Mouse (Mus musculus) midbrain, embryonic 12.5 days (tissue): ENCODE data around the gene Mypop. TPM values are rescaled to one million over a fixed set of nuclear protein-coding genes. Genes with fewer than 3 reads are reported as not detected.

Experiments used
- ATAC-seq: fragments of 200-750 bp; cut with Nextera tagmentation; 2 replicates; pipeline ENCODE4 v1.8.0; 2017; ENCODE audit warnings: low read depth, moderate TSS enrichment, moderate library complexity; ENCODE audit not compliant: low FRiP score
- H3K27ac ChIP-seq: fragments of 300-500 bp; sonication (generic); replicated peaks from 2 replicates; pipeline ENCODE4 v1.5.1; 2016; ENCODE audit warnings: mild to moderate bottlenecking
- H3K27me3 ChIP-seq: fragments of 300-500 bp; sonication (generic); 2 replicates; pipeline ENCODE4 v1.6.1; 2016; ENCODE audit warnings: mild to moderate bottlenecking
- H3K36me3 ChIP-seq: fragments of 300-500 bp; sonication (generic); 2 replicates; pipeline ENCODE4 v1.6.1; 2016
- H3K4me1 ChIP-seq: fragments of 300-500 bp; sonication (generic); 2 replicates; pipeline ENCODE4 v1.6.1; 2016
- H3K4me2 ChIP-seq: fragments of 300-500 bp; sonication (generic); replicated peaks from 2 replicates; pipeline ENCODE4 v1.6.1; 2016; ENCODE audit warnings: mild to moderate bottlenecking, moderate library complexity
- H3K4me3 ChIP-seq: fragments of 300-500 bp; sonication (generic); 2 replicates; pipeline ENCODE4 v1.5.1; 2016; ENCODE audit warnings: mild to moderate bottlenecking
- H3K9ac ChIP-seq: fragments of 300-500 bp; sonication (generic); replicated peaks from 2 replicates; pipeline ENCODE4 v1.6.1; 2016; ENCODE audit warnings: mild to moderate bottlenecking, moderate library complexity
- H3K9me3 ChIP-seq: fragments of 300-500 bp; sonication (generic); 2 replicates; pipeline ENCODE4 v1.6.1; 2016; ENCODE audit warnings: mild to moderate bottlenecking
- WGBS: fragments of 180-500 bp; shearing (Covaris S2); methylation state at CpG from one replicate; pipeline ENCODE4 v1.1.7; 2016; 5-methylcytosine and 5-hydroxymethylcytosine counted together
- polyA plus RNA-seq: library from polyadenylated mRNA; unstranded; fragments of >200 nt; fragmentation: Nextera tagmentation; extraction: Ambion mirVana; gene quantifications from 2 replicates; pipeline ENCODE4 v1.2.1, GENCODE M21; 2016

Mypop gene
- polyA plus RNA-seq, 1 experiment from 2014 or later = 6.1 TPM

DNA sequence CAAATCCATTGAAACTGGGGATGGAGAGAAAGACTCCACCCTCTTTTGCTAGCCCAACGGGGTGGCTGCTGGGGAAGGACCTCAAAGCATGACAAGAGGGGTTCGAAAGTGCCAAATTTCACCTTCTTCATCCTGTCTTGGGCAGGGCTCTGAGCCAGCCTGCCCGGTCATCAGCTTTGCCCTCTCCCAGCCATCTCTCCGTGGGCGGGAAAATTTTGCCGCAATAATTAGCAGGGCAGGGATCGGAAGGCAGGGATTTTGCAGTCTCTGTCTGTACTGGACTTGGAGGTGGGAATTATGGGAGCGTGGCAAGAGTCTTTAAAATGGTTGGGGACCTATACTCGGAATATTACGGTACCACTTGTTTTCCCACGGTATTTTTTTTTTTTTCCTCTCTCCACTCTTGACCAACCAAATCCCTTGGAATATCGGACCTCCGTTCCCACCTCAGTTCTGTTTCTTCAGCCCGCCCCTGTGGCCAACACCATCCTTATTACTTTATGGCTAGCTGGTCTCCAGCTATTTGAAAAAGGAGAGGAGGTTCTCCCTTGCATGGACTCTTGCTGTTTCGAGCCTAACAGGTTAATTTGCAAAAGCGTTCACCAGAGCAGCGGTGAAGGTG lies 28.8 kb upstream of the Mypop start:
- H3K27me3 ChIP-seq = peaks cover 39% of the 10 kb centered on the region
- peaks cover 67% of the 10 kb centered on the region for H3K4me1 ChIP-seq
- H3K36me3 ChIP-seq = peaks cover 11% of the 10 kb centered on the region; the same call in 1 of the 2 replicates
- WGBS = under 1% methylated on average over 17 of the region's 17 CpGs
- H3K4me3 ChIP-seq = peak overlapping the region; percentile 38
- peak overlapping the region; percentile 46; the same call in 1 of the 2 replicates for H3K9ac ChIP-seq
- peak overlapping the region; percentile 71 for H3K4me2 ChIP-seq
- peak overlapping the region; percentile 61 for H3K27ac ChIP-seq
- no peak for ATAC-seq
- H3K9me3 ChIP-seq = no peaks in the 10 kb centered on the region

- no peaks in the 10 kb centered on the region for H3K9me3 ChIP-seq
- H3K36me3 ChIP-seq = peaks cover 10% of the 10 kb centered on the region; the same call in 1 of the 2 replicates
- peak overlapping the region; percentile 61 for H3K27ac ChIP-seq
- peaks cover 67% of the 10 kb centered on the region for H3K4me1 ChIP-seq
- peaks cover 39% of the 10 kb centered on the region for H3K27me3 ChIP-seq
- no peak; the same call in 1 of the 2 replicates for ATAC-seq
- peak overlapping the region; percentile 38 for H3K4me3 ChIP-seq
- WGBS = under 1% methylated on average over 20 of the region's 20 CpGs
- peak overlapping the region; percentile 46; the same call in 1 of the 2 replicates for H3K9ac ChIP-seq
- H3K4me2 ChIP-seq = peak overlapping the region; percentile 71
These were observed 28.2 kb upstream of the Mypop start for GRCm38 (mm10) chr7:18962795-18963194.

DNA sequence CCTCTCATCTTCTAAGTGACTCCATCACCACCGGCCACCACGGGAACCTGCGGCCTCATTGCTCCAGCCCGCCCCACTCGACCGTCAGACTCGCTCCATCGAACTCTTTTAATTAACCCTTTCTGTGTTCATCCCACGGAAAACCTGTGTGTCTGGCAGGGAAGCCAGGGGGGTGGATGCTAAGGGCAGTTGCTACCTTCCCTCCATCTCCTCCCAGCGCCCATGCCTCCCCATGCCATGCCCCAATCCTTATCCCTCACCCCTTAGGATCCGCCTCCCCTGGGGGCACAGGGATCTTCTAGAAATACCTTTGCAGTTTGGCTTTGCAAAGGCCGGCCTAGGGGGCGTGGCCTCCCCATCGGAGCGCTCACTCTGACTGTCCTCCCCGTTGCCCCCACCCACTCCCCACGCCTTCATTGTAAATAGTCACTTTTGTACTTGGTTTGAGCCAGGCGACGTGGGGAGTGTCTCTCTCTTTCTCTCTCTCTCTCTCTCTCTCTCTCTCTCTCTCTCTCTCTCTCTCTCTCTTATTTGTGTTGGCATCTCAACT lies 27.7 kb upstream of the Mypop start:
- peak overlapping the region; percentile 61; the same call in 1 of the 2 replicates for H3K27ac ChIP-seq
- 0 out of 2 replicates have a peak, but pooled peaks cover 6% of the 10 kb centered on the region for H3K36me3 ChIP-seq
- H3K4me1 ChIP-seq = peaks cover 61% of the 10 kb centered on the region
- H3K9ac ChIP-seq = 0 out of 2 replicates have a peak overlapping the region, but pooled peaks have one; percentile 31
- peak overlapping the region; percentile 38 for H3K4me3 ChIP-seq
- H3K27me3 ChIP-seq = peaks cover 39% of the 10 kb centered on the region
- H3K4me2 ChIP-seq = peak overlapping the region; percentile 71
- WGBS = 1% methylated on average over 19 of the region's 19 CpGs
- ATAC-seq = no peak
- no peaks in the 10 kb centered on the region for H3K9me3 ChIP-seq

DNA sequence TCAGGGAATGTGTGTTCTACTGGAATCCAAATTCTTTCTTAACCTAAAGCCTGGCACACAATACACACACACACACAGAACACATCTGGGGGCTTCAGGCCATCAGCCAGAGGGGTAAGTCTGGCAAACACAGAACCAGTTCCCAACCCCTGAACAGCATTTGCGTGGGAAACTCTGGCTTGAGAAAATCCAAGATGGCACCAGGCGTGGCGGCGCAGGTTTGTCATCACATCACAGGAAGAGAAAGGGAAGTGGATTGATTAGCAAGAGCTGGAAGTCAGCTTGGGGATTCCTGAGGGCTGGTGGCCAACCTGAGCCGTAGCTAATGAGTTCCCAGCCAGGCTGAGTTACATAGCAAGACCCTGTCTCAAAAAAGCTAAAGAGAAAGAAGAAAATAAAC lies 25.7 kb upstream of the Mypop start:
- 86% methylated on average over 5 of the region's 5 CpGs for WGBS
- Histone ChIP-seq H3K9ac (no peak overlapping the region), H3K4me1 (peaks cover 46% of the 10 kb centered on the region), H3K9me3 (no peaks in the 10 kb centered on the region), H3K27ac (no peak overlapping the region), H3K36me3 (no peaks in the 10 kb centered on the region), H3K4me3 (no peak overlapping the region), H3K27me3 (peaks cover 35% of the 10 kb centered on the region), H3K4me2 (no peak overlapping the region)
- no peak for ATAC-seq

- H3K9me3 ChIP-seq = no peaks in the 10 kb centered on the region
- peak overlapping the region; percentile 5; the same call in 1 of the 2 replicates for H3K27ac ChIP-seq
- peaks cover 23% of the 10 kb centered on the region for H3K27me3 ChIP-seq
- peak; percentile 47; the same call in 1 of the 2 replicates for ATAC-seq
- WGBS = 15% methylated on average over 8 of the region's 8 CpGs
- H3K36me3 ChIP-seq = no peaks in the 10 kb centered on the region
- no peak overlapping the region for H3K4me3 ChIP-seq
- H3K9ac ChIP-seq = no peak overlapping the region
- H3K4me2 ChIP-seq = no peak overlapping the region
- H3K4me1 ChIP-seq = peaks cover 23% of the 10 kb centered on the region
These were observed 23.4 kb upstream of the Mypop start for GRCm38 (mm10) chr7:18967603-18968002.

GRCm38 (mm10) chr7:18970956-18971355 lies 20.1 kb upstream of the Mypop start:
- H3K27me3 ChIP-seq = no peaks in the 10 kb centered on the region; the same call in 1 of the 2 replicates
- ATAC-seq = no peak
- H3K9me3 ChIP-seq = no peaks in the 10 kb centered on the region
- H3K36me3 ChIP-seq = no peaks in the 10 kb centered on the region
- H3K4me1 ChIP-seq = 0 out of 2 replicates have a peak, but pooled peaks cover 5% of the 10 kb centered on the region
- 92% methylated on average over 3 of the region's 3 CpGs for WGBS
- H3K4me2 ChIP-seq = no peak overlapping the region
- no peak overlapping the region for H3K27ac ChIP-seq
- H3K4me3 ChIP-seq = no peak overlapping the region
- H3K9ac ChIP-seq = no peak overlapping the region

- whole genome bisulfite sequencing = 93% methylated on average over 9 of the region's 9 CpGs
- Histone ChIP-seq H3K4me2 (no peak overlapping the region), H3K9ac (no peak overlapping the region), H3K27me3 (no peaks in the 10 kb centered on the region), H3K36me3 (no peaks in the 10 kb centered on the region), H3K4me1 (no peaks in the 10 kb centered on the region), H3K27ac (no peak overlapping the region), H3K9me3 (no peaks in the 10 kb centered on the region), H3K4me3 (no peak overlapping the region)
- ATAC-seq = no peak
These were observed 12.7 kb upstream of the Mypop start for GRCm38 (mm10) chr7:18978381-18978780.

DNA sequence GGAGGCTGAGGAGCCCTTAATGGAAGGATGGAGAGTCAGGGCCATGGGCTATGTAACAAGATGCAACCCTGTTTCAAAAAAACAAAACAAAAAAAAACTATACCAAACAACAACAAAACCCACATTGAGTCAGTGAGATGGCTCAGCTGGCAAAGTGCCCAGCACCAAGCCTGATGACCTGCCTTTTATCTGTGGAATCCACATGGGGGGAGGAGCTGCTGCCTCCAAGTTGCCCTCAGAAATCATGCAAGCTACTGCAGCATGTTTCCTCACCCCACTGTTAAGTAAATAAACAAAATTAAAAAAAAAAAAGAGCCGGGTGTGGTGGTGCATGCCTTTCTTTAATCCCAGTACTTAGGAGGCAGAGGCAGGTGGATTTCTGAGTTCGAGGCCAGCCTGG lies 4.5 kb upstream of the Mypop start:
- no peaks in the 10 kb centered on the region for H3K36me3 ChIP-seq
- H3K27ac ChIP-seq = no peak overlapping the region
- H3K27me3 ChIP-seq = peaks cover 1% of the 10 kb centered on the region
- H3K4me2 ChIP-seq = no peak overlapping the region
- ATAC-seq = no peak
- no peaks in the 10 kb centered on the region for H3K9me3 ChIP-seq
- no peak overlapping the region for H3K9ac ChIP-seq
- WGBS = 85% methylated on average over 2 of the region's 2 CpGs
- no peak overlapping the region for H3K4me3 ChIP-seq
- peaks cover 10% of the 10 kb centered on the region for H3K4me1 ChIP-seq

- H3K4me2 ChIP-seq = no peak within 1 kb of the TSS
- no peak for ATAC-seq
- H3K4me3 ChIP-seq = no peak within 1 kb of the TSS
- peaks cover 16% of the 10 kb centered on the region for H3K4me1 ChIP-seq
- H3K9ac ChIP-seq = no peak within 1 kb of the TSS
- H3K36me3 ChIP-seq = no peaks in the 10 kb centered on the region
- peaks cover 7% of the 10 kb centered on the region for H3K27me3 ChIP-seq
- H3K27ac ChIP-seq = no peak within 1 kb of the TSS
- H3K9me3 ChIP-seq = no peaks in the 10 kb centered on the region
- 75% methylated on average over 2 of the region's 2 CpGs for WGBS
These were observed 3.9 kb upstream of the Mypop start, which contains the start of gene Nanos2 for GRCm38 (mm10) chr7:18987100-18987499. Gene Nanos2, plus strand, starts transcription at chr7:18987400.

DNA sequence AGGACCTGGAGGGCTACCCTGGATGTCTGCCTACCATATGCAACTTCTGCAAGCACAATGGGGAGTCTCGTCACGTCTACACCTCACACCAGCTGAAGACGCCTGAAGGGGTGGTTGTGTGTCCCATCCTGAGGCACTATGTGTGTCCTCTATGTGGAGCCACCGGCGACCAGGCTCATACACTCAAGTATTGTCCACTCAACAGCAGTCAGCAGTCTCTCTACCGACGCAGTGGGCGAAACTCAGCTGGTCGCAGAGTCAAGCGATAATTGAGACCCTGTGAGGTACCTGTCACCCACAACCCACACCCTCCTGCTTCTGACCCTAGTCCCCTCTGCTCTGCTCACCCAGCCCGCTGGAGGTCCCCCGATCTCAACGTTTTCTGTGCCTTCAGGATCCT lies 3.3 kb upstream of the Mypop start:
- no peak for ATAC-seq
- Histone ChIP-seq H3K27ac (no peak overlapping the region), H3K9me3 (no peaks in the 10 kb centered on the region), H3K4me1 (peaks cover 19% of the 10 kb centered on the region), H3K4me2 (no peak overlapping the region), H3K4me3 (no peak overlapping the region), H3K27me3 (peaks cover 14% of the 10 kb centered on the region), H3K36me3 (no peaks in the 10 kb centered on the region), H3K9ac (no peak overlapping the region)
- WGBS = 77% methylated on average over 13 of the region's 13 CpGs

DNA sequence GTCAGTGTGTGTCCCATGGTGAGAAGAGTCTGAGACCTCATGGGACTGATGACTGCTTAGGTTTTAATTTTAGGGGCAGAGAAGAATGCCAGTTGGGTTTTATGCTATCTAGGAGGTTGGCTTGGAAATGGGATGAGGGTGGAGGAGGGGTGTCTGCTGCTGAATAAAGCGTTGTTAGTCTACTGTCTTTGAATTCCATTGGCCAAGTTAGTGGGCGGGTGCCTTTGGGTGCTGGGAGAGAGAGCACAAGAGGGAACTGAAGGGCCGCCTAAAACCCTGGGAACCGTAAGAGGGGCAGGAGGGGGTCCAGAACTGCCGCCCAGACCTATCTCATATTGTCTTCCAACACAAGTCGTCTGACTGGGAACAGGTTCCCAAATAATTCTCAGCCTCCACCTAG lies 2.3 kb upstream of the Mypop start:
- no peaks in the 10 kb centered on the region for H3K36me3 ChIP-seq
- H3K9ac ChIP-seq = no peak overlapping the region
- H3K4me3 ChIP-seq = no peak overlapping the region
- H3K27ac ChIP-seq = no peak overlapping the region
- no peak overlapping the region for H3K4me2 ChIP-seq
- H3K27me3 ChIP-seq = peaks cover 24% of the 10 kb centered on the region
- ATAC-seq = no peak
- H3K9me3 ChIP-seq = no peaks in the 10 kb centered on the region
- WGBS = 70% methylated on average over 6 of the region's 6 CpGs
- H3K4me1 ChIP-seq = peaks cover 24% of the 10 kb centered on the region

GRCm38 (mm10) chr7:18989995-18990394 lies 1.1 kb upstream of the Mypop start:
- Histone ChIP-seq H3K27me3 (peaks cover 25% of the 10 kb centered on the region), H3K4me1 (peaks cover 24% of the 10 kb centered on the region), H3K9ac (peak overlapping the region; percentile 69), H3K4me3 (peak overlapping the region; percentile 56), H3K36me3 (no peaks in the 10 kb centered on the region), H3K4me2 (peak overlapping the region; percentile 73), H3K27ac (peak overlapping the region; percentile 95), H3K9me3 (no peaks in the 10 kb centered on the region)
- no peak for ATAC-seq
- WGBS = 5% methylated on average over 5 of the region's 5 CpGs
